Mouse (Mus musculus): Measurements from ENCODE around the gene Scube1. TPM values are rescaled to one million over a fixed set of nuclear protein-coding genes. Genes with fewer than 3 reads are reported as not detected.

The Scube1 gene
- not detected for polyA plus RNA-seq (2017; shearing (Covaris generic))

GRCm38 (mm10) chr15:83724886-83725269 lies at the start of gene Scube1:
TSS of gene Scube1 (minus strand) at chr15:83725021.

GRCm38 (mm10) chr15:83594513-83595363 lies 130.1 kb downstream of the Scube1 start, which contains the start of gene Ttll12:
TSS of gene Ttll12 (minus strand) at chr15:83595157.

GRCm38 (mm10) chr15:83563327-83563856 lies 161.4 kb downstream of the Scube1 start, which contains the start of the genes Tspo and Mcat:
TSS of gene Tspo (plus strand) at chr15:83563592.
TSS of gene Mcat (minus strand) at chr15:83563787.

Other genes starting within 250 kb of the Scube1 start
- 12.3 TPM for gene Ttll1, start 214.1 kb downstream of the Scube1 start, polyA plus RNA-seq (2017; shearing (Covaris generic))
- 1.5 TPM for gene Bik, start 198.2 kb downstream of the Scube1 start, polyA plus RNA-seq (2017; shearing (Covaris generic))
- gene Tspo, start 161.4 kb downstream of the Scube1 start, polyA plus RNA-seq (2017; shearing (Covaris generic)): 292 TPM
- 32.6 TPM for gene Mcat, start 161.2 kb downstream of the Scube1 start, polyA plus RNA-seq (2017; shearing (Covaris generic))
- gene Ttll12, start 129.9 kb downstream of the Scube1 start, polyA plus RNA-seq (2017; shearing (Covaris generic)): 17.7 TPM
- gene Mpped1, start 54.4 kb upstream of the Scube1 start, polyA plus RNA-seq (2017; shearing (Covaris generic)): not detected

Measured in CD4-positive, CD25-positive, alpha-beta regulatory T cell (primary cell).